Mouse (Mus musculus): ENCODE data around the gene Srsf12.

DNA sequence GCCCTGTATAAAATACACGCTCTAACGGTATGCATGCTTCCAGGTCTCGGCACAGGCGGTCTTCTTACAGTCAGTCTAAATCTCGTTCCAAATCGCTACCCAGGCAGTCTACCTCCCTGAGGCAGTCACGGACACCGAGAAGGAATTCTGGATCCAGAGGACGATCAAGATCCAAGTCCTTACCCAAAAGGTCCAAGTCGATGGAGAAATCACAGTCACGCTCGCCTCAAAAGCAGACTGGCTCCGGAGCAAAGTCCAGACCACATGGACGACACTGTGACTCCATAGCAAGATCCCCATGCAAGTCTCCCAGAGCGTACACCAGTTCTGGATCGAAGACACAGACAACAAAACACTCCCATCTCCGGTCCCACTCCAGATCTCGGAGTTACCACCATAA lies 22.1 kb downstream of the Srsf12 start:
- no peak for TF ChIP-seq EP300 (IDR thresholded peaks at IDR 0.05; ENCODE audit: low read depth)
- TF ChIP-seq CTCF (IDR thresholded peaks at IDR 0.05; ENCODE audit: low read depth): no peak

Data from heart, postnatal 0 days (tissue).